Mouse (Mus musculus) fat pad, adult 2 months (tissue): ENCODE results near the gene Hmgn1.
"Not testable (repeated sequence)": the region's sequence is repeated elsewhere in the genome, so short reads cannot be mapped to it uniquely, and the experiment has no call there.

Experiments
- DNase-seq: peaks from one replicate; pipeline ENCODE4 v3.0.0-alpha.2; 2011; ENCODE audit warnings: low read depth, low spot score; ENCODE audit errors: extremely low read depth

Hmgn1 gene

GRCm38 (mm10) chr16:96127288-96127656 lies 257 bp downstream of the Hmgn1 start:
- no peak for DNase-seq

GRCm38 (mm10) chr16:96126684-96127171 lies 801 bp downstream of the Hmgn1 start:
- no peak for DNase-seq

GRCm38 (mm10) chr16:96120022-96120623 lies 7.4 kb downstream of the Hmgn1 start:
- DNase-seq: no peak

GRCm38 (mm10) chr16:96114729-96115128 lies 12.8 kb downstream of the Hmgn1 start:
- no peak for DNase-seq

- DNase-seq: no peak
Measured at GRCm38 (mm10) chr16:96112769-96113168, 14.8 kb downstream of the Hmgn1 start.

- DNase-seq: no peak
Measured at GRCm38 (mm10) chr16:96110655-96111345, 16.7 kb downstream of the Hmgn1 start.

GRCm38 (mm10) chr16:96109673-96110072 lies 17.9 kb downstream of the Hmgn1 start:
- DNase-seq: no peak

- no peak for DNase-seq
Measured at GRCm38 (mm10) chr16:96103036-96103435, 24.5 kb downstream of the Hmgn1 start.

- not testable (repeated sequence) for DNase-seq
Measured at GRCm38 (mm10) chr16:96097811-96098210, 29.7 kb downstream of the Hmgn1 start.

- DNase-seq: no peak
Measured at GRCm38 (mm10) chr16:96095966-96096365, 31.6 kb downstream of the Hmgn1 start.

GRCm38 (mm10) chr16:96091515-96092504 lies 35.7 kb downstream of the Hmgn1 start:
- DNase-seq: no peak

GRCm38 (mm10) chr16:96088120-96088519 lies 39.4 kb downstream of the Hmgn1 start:
- no peak for DNase-seq

- no peak for DNase-seq
Measured at GRCm38 (mm10) chr16:96087436-96087835, 40.1 kb downstream of the Hmgn1 start.

- no peak for DNase-seq
Measured at GRCm38 (mm10) chr16:96087001-96087400, 40.5 kb downstream of the Hmgn1 start.

- no peak for DNase-seq
Measured at GRCm38 (mm10) chr16:96085597-96085996, 41.9 kb downstream of the Hmgn1 start.

GRCm38 (mm10) chr16:96083179-96083646 lies 44.3 kb downstream of the Hmgn1 start:
- DNase-seq: no peak

GRCm38 (mm10) chr16:96082301-96083178 lies 45.0 kb downstream of the Hmgn1 start, which contains the start of gene Brwd1:
Gene Brwd1 (minus strand): TSS chr16:96082526.
- DNase-seq: no peak

- DNase-seq: no peak
Measured at GRCm38 (mm10) chr16:96081742-96082241, 45.7 kb downstream of the Hmgn1 start.

- no peak for DNase-seq
Measured at GRCm38 (mm10) chr16:96081331-96081730, 46.2 kb downstream of the Hmgn1 start.

GRCm38 (mm10) chr16:96080524-96080923 lies 47.0 kb downstream of the Hmgn1 start:
- no peak for DNase-seq
